Mouse (Mus musculus): ENCODE measurements around the gene Eva1c. TPM values are rescaled to one million over a fixed set of nuclear protein-coding genes. Genes with fewer than 3 reads are reported as not detected.

Eva1c gene
- total and polyA plus RNA-seq, 3 experiments = 0.16 TPM; not detected in 2

GRCm38 (mm10) chr16:90863468-90864046, 37.0 kb downstream of the Eva1c start:
- DNase-seq (ENCODE audit: low spot score) (no peak), ATAC-seq (ENCODE audit: extremely low read depth, insufficient number of reproducible peaks, low FRiP score, poor library complexity, severe bottlenecking) (no peak)
- TF ChIP-seq TAL1 (conservative IDR thresholded peaks at IDR 0.05; ENCODE audit: low read depth, low read length) = no peak
- TF ChIP-seq POLR2AphosphoS5 (IDR thresholded peaks at IDR 0.05; ENCODE audit: insufficient replicate concordance, low read depth, low read length) = no peak
- no peak for TF ChIP-seq GATA2 (IDR thresholded peaks at IDR 0.05; ENCODE audit: borderline replicate concordance, low read depth, low read length)
- no peak for TF ChIP-seq CTCF (IDR thresholded peaks at IDR 0.05; ENCODE audit: low read depth, low read length)
- TF ChIP-seq GATA1 (IDR thresholded peaks at IDR 0.05; ENCODE audit: borderline replicate concordance, low read length) = no peak
- H3K36me3 ChIP-seq (replicated peaks) = no peaks in the 10 kb centered on the region
- no peaks in the 10 kb centered on the region for H3K4me1 ChIP-seq (ENCODE audit: insufficient read depth, low read depth, low read length)
- no peak overlapping the region for H3K4me3 ChIP-seq (ENCODE audit: low read depth, low read length)
- peaks cover 8% of the 10 kb centered on the region; the same call in 1 of the 2 replicates for H3K27me3 ChIP-seq (ENCODE audit: insufficient read depth, low read length)
- no peaks in the 10 kb centered on the region for H3K9me3 ChIP-seq (replicated peaks)

GRCm38 (mm10) chr16:90864693-90865092, 38.2 kb downstream of the Eva1c start:
- Histone ChIP-seq H3K4me3 (ENCODE audit: low read depth, low read length) (no peak overlapping the region), H3K4me1 (ENCODE audit: insufficient read depth, low read depth, low read length) (no peaks in the 10 kb centered on the region), H3K9me3 (replicated peaks) (no peaks in the 10 kb centered on the region), H3K27me3 (ENCODE audit: insufficient read depth, low read length) (peaks cover 11% of the 10 kb centered on the region; the same call in 1 of the 2 replicates), H3K36me3 (replicated peaks) (no peaks in the 10 kb centered on the region)
- no peak for DNase-seq (ENCODE audit: low spot score)
- TF ChIP-seq GATA2 (IDR thresholded peaks at IDR 0.05; ENCODE audit: borderline replicate concordance, low read depth, low read length) (no peak), POLR2AphosphoS5 (IDR thresholded peaks at IDR 0.05; ENCODE audit: insufficient replicate concordance, low read depth, low read length) (no peak), GATA1 (IDR thresholded peaks at IDR 0.05; ENCODE audit: borderline replicate concordance, low read length) (no peak), CTCF (IDR thresholded peaks at IDR 0.05; ENCODE audit: low read depth, low read length) (no peak), TAL1 (conservative IDR thresholded peaks at IDR 0.05; ENCODE audit: low read depth, low read length) (no peak)
- ATAC-seq (ENCODE audit: extremely low read depth, insufficient number of reproducible peaks, low FRiP score, poor library complexity, severe bottlenecking) = no peak

- DNase-seq (ENCODE audit: low spot score) = no peak
- Histone ChIP-seq H3K27me3 (ENCODE audit: insufficient read depth, low read length) (peaks cover 11% of the 10 kb centered on the region; the same call in 1 of the 2 replicates), H3K4me1 (ENCODE audit: insufficient read depth, low read depth, low read length) (no peaks in the 10 kb centered on the region), H3K36me3 (replicated peaks) (no peaks in the 10 kb centered on the region), H3K9me3 (replicated peaks) (no peaks in the 10 kb centered on the region), H3K4me3 (ENCODE audit: low read depth, low read length) (no peak overlapping the region)
- no peak for TF ChIP-seq TAL1 (conservative IDR thresholded peaks at IDR 0.05; ENCODE audit: low read depth, low read length)
- TF ChIP-seq POLR2AphosphoS5 (IDR thresholded peaks at IDR 0.05; ENCODE audit: insufficient replicate concordance, low read depth, low read length) = no peak
- no peak for ATAC-seq (ENCODE audit: extremely low read depth, insufficient number of reproducible peaks, low FRiP score, poor library complexity, severe bottlenecking)
Measured at GRCm38 (mm10) chr16:90865652-90866051, 39.1 kb downstream of the Eva1c start.

GRCm38 (mm10) chr16:90868129-90868528, 41.6 kb downstream of the Eva1c start:
- DNase-seq (ENCODE audit: low spot score) = no peak
- TF ChIP-seq POLR2AphosphoS5 (IDR thresholded peaks at IDR 0.05; ENCODE audit: insufficient replicate concordance, low read depth, low read length) (no peak), TAL1 (conservative IDR thresholded peaks at IDR 0.05; ENCODE audit: low read depth, low read length) (no peak), CTCF (IDR thresholded peaks at IDR 0.05; ENCODE audit: low read depth, low read length) (no peak), GATA1 (IDR thresholded peaks at IDR 0.05; ENCODE audit: borderline replicate concordance, low read length) (no peak), GATA2 (IDR thresholded peaks at IDR 0.05; ENCODE audit: borderline replicate concordance, low read depth, low read length) (no peak)

GRCm38 (mm10) chr16:90869361-90869760, 42.8 kb downstream of the Eva1c start:
- Histone ChIP-seq H3K4me3 (ENCODE audit: low read depth, low read length) (no peak overlapping the region), H3K27me3 (ENCODE audit: insufficient read depth, low read length) (peaks cover 12% of the 10 kb centered on the region), H3K36me3 (replicated peaks) (no peaks in the 10 kb centered on the region), H3K9me3 (replicated peaks) (no peaks in the 10 kb centered on the region), H3K4me1 (ENCODE audit: insufficient read depth, low read depth, low read length) (no peaks in the 10 kb centered on the region)
- ATAC-seq (ENCODE audit: extremely low read depth, insufficient number of reproducible peaks, low FRiP score, poor library complexity, severe bottlenecking) (no peak), DNase-seq (ENCODE audit: low spot score) (no peak)
- TF ChIP-seq TAL1 (conservative IDR thresholded peaks at IDR 0.05; ENCODE audit: low read depth, low read length) (no peak), GATA2 (IDR thresholded peaks at IDR 0.05; ENCODE audit: borderline replicate concordance, low read depth, low read length) (no peak), POLR2AphosphoS5 (IDR thresholded peaks at IDR 0.05; ENCODE audit: insufficient replicate concordance, low read depth, low read length) (no peak), GATA1 (IDR thresholded peaks at IDR 0.05; ENCODE audit: borderline replicate concordance, low read length) (no peak)

More at GRCm38 (mm10) chr16:90868129-90868528, 41.6 kb downstream of the Eva1c start:
- H3K9me3 ChIP-seq (replicated peaks) = no peaks in the 10 kb centered on the region
- H3K4me1 ChIP-seq (ENCODE audit: insufficient read depth, low read depth, low read length) = no peaks in the 10 kb centered on the region
- peaks cover 15% of the 10 kb centered on the region for H3K27me3 ChIP-seq (ENCODE audit: insufficient read depth, low read length)
- H3K4me3 ChIP-seq (ENCODE audit: low read depth, low read length) = no peak overlapping the region
- ATAC-seq (ENCODE audit: extremely low read depth, insufficient number of reproducible peaks, low FRiP score, poor library complexity, severe bottlenecking) = no peak
- H3K36me3 ChIP-seq (replicated peaks) = no peaks in the 10 kb centered on the region

- Histone ChIP-seq H3K9me3 (replicated peaks) (no peaks in the 10 kb centered on the region), H3K27me3 (ENCODE audit: insufficient read depth, low read length) (peaks cover 10% of the 10 kb centered on the region), H3K36me3 (replicated peaks) (no peaks in the 10 kb centered on the region), H3K4me1 (ENCODE audit: insufficient read depth, low read depth, low read length) (no peaks in the 10 kb centered on the region), H3K4me3 (ENCODE audit: low read depth, low read length) (no peak overlapping the region)
- TF ChIP-seq TAL1 (conservative IDR thresholded peaks at IDR 0.05; ENCODE audit: low read depth, low read length) (no peak), CTCF (IDR thresholded peaks at IDR 0.05; ENCODE audit: low read depth, low read length) (no peak), GATA2 (IDR thresholded peaks at IDR 0.05; ENCODE audit: borderline replicate concordance, low read depth, low read length) (no peak), POLR2AphosphoS5 (IDR thresholded peaks at IDR 0.05; ENCODE audit: insufficient replicate concordance, low read depth, low read length) (no peak), GATA1 (IDR thresholded peaks at IDR 0.05; ENCODE audit: borderline replicate concordance, low read length) (no peak)
- no peak for DNase-seq (ENCODE audit: low spot score)
- no peak for ATAC-seq (ENCODE audit: extremely low read depth, insufficient number of reproducible peaks, low FRiP score, poor library complexity, severe bottlenecking)
Measured at GRCm38 (mm10) chr16:90872936-90873335, 46.4 kb downstream of the Eva1c start.
